Mouse (Mus musculus) midbrain, embryonic 13.5 days (tissue): ENCODE data around the gene Gm7579. TPM values are rescaled to one million over a fixed set of nuclear protein-coding genes. Genes with fewer than 3 reads are reported as not detected.
"Not testable (repeated sequence)": the region's sequence is repeated elsewhere in the genome, so short reads cannot be mapped to it uniquely, and the experiment has no call there.

ENCODE experiments used
- ATAC-seq: fragments of 200-750 bp; cut with Nextera tagmentation; 2 replicates; pipeline ENCODE4 v1.8.0; 2017; ENCODE audit warnings: mild to moderate bottlenecking, moderate TSS enrichment, moderate library complexity
- H3K27ac ChIP-seq: fragments of 300-500 bp; sonication (generic); 2 replicates; pipeline ENCODE4 v1.5.1; 2015; ENCODE audit warnings: inconsistent platforms, mild to moderate bottlenecking, moderate library complexity
- H3K27me3 ChIP-seq: fragments of 300-500 bp; sonication (generic); 2 replicates; pipeline ENCODE4 v1.6.1; 2015; ENCODE audit warnings: mild to moderate bottlenecking, inconsistent platforms
- H3K36me3 ChIP-seq: fragments of 300-500 bp; sonication (generic); 2 replicates; pipeline ENCODE4 v1.6.1; 2015; ENCODE audit warnings: mild to moderate bottlenecking, inconsistent platforms
- H3K4me1 ChIP-seq: fragments of 300-500 bp; sonication (generic); replicated peaks from 2 replicates; pipeline ENCODE4 v1.6.1; 2015; ENCODE audit warnings: inconsistent platforms
- H3K4me2 ChIP-seq: fragments of 300-500 bp; sonication (generic); replicated peaks from 2 replicates; pipeline ENCODE4 v1.6.1; 2015; ENCODE audit warnings: moderate library complexity, mild to moderate bottlenecking, inconsistent platforms
- H3K4me3 ChIP-seq: fragments of 300-500 bp; sonication (generic); replicated peaks from 2 replicates; pipeline ENCODE4 v1.5.1; 2015; ENCODE audit warnings: mild to moderate bottlenecking, inconsistent platforms
- H3K9ac ChIP-seq: fragments of 300-500 bp; sonication (generic); replicated peaks from 2 replicates; pipeline ENCODE4 v1.6.1; 2015; ENCODE audit warnings: mild to moderate bottlenecking, inconsistent platforms
- H3K9me3 ChIP-seq: fragments of 300-500 bp; sonication (generic); 2 replicates; pipeline ENCODE4 v1.6.1; 2016; ENCODE audit warnings: mild to moderate bottlenecking, inconsistent platforms
- WGBS: fragments of 180-500 bp; shearing (Covaris S2); methylation state at CpG from one replicate; pipeline ENCODE4 v1.1.7; 2015; 5-methylcytosine and 5-hydroxymethylcytosine counted together
- polyA plus RNA-seq: library from polyadenylated mRNA; unstranded; fragments of >200 nt; fragmentation: Nextera tagmentation; extraction: Ambion mirVana; gene quantifications from 2 replicates; pipeline ENCODE4 v1.2.1, GENCODE M21; 2015

Gene Gm7579
- polyA plus RNA-seq, 1 experiment from 2014 or later, result not detected

DNA sequence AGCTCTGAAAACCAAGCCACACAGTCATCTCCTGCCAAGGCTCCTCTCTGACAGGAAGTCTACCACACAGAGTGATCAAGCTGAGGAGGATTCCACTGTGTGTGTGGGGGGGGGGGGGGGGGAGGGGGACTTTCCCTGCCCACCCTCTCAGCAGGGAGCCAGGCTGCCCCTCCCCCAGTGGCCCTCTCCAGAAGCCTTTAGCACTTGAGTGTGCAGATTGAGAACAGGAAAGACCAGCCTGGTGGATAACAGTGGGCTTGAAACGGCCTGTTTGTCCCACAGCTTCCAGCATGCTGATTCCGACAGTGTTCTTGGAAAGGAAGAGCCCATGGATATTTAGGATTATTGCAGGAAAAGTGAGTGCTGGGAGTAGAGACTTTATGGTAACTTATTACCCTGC lies 12.9 kb downstream of the Gm7579 start:
- no peak overlapping the region for H3K4me3 ChIP-seq
- WGBS, result 45% methylated on average over 2 of the region's 2 CpGs
- no peak for ATAC-seq
- H3K27me3 ChIP-seq, result no peaks in the 10 kb centered on the region
- H3K9me3 ChIP-seq, result no peaks in the 10 kb centered on the region
- H3K27ac ChIP-seq, result no peak overlapping the region
- no peaks in the 10 kb centered on the region for H3K4me1 ChIP-seq
- H3K4me2 ChIP-seq, result no peak overlapping the region
- no peaks in the 10 kb centered on the region for H3K36me3 ChIP-seq
- no peak overlapping the region for H3K9ac ChIP-seq

DNA sequence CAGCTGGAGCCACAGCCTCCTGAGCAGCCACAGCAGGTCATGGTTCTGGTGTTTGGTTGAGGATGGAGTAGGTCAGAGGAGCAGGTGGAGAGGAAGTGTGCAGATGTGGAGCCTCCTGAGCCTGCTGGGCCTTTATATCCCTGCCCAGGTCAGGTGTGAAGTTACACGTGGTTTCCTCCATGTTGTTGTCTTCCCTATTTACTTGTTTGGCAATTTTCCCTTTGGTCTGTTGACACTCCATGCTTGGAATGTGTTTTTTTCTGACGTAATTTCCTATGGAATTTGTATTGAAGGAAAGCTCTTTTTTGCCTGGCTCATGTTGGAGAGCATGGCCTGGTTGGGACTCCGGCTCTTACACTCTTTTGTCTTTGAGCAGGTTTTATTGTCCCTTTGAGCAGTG lies 18.2 kb downstream of the Gm7579 start, which contains the start of gene Krtap5-5:
Gene Krtap5-5 (minus strand): TSS at position 101 of the 400 bp plus-strand sequence.
- H3K4me1 ChIP-seq, result not testable (repeated sequence)
- 55% methylated on average over 3 of the region's 3 CpGs for WGBS

DNA sequence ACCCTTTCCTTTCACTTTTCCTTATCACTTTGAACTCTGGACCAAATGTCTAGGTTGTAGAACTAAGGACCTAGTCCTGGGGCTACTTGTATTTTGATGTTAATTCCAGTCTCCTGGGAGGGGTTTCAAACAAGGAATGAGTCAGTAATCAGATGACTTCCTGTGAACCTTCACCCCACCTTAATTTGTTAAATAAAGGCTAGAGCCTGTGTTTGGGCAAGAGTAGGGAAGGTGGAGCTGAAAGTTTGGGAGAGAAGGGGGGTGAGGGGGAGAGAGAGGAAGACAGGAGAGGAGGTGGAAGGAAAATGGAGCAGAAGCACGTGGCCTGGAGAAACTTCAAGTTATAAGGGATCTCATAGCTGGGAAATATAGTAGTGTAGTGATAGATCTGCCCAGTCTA lies 19.9 kb downstream of the Gm7579 start:
- H3K4me3 ChIP-seq, result no peak overlapping the region
- ATAC-seq, result no peak
- no peaks in the 10 kb centered on the region for H3K4me1 ChIP-seq
- H3K9ac ChIP-seq, result no peak overlapping the region
- WGBS, result 41% methylated on average over 1 of the region's 1 CpGs
- no peaks in the 10 kb centered on the region for H3K36me3 ChIP-seq
- no peak overlapping the region for H3K27ac ChIP-seq
- 0 out of 2 replicates have a peak, but pooled peaks cover 9% of the 10 kb centered on the region for H3K9me3 ChIP-seq
- H3K27me3 ChIP-seq, result no peaks in the 10 kb centered on the region
- no peak overlapping the region for H3K4me2 ChIP-seq

More for the DNA sequence above, 18.2 kb downstream of the Gm7579 start, which contains the start of gene Krtap5-5:
- not testable (repeated sequence) for H3K4me3 ChIP-seq, H3K27ac ChIP-seq, H3K9me3 ChIP-seq, H3K36me3 ChIP-seq, H3K27me3 ChIP-seq, ATAC-seq, H3K9ac ChIP-seq, H3K4me2 ChIP-seq

DNA sequence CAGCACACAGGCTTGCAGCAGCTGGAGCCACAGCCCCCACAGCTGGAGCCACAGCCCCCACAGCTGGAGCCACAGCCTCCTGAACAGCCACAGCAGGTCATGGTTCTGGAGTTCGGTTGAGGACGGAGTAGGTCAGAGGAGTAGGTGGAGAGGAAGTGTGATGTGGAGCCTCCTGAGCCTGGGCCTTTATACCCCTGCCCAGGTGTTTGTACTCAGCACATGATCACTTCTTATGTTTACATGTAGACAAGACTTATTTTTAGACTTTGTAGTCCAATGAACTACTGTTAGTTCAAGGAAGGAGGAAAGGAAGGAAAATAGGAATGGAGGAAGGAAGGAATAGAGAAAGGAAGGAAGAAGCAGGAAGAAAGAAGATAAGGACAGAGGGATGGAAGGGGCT lies 29.3 kb downstream of the Gm7579 start, which contains the start of gene Gm40460:
Gene Gm40460 (minus strand): TSS at position 101 of the 400 bp plus-strand sequence.
- Histone ChIP-seq H3K27me3 (no peaks in the 10 kb centered on the region), H3K27ac (no peak within 1 kb of the TSS), H3K36me3 (no peaks in the 10 kb centered on the region), H3K9me3 (no peaks in the 10 kb centered on the region), H3K4me1 (no peaks in the 10 kb centered on the region), H3K9ac (no peak within 1 kb of the TSS), H3K4me2 (no peak within 1 kb of the TSS), H3K4me3 (no peak within 1 kb of the TSS)
- 55% methylated on average over 2 of the region's 2 CpGs for WGBS
- no peak for ATAC-seq

DNA sequence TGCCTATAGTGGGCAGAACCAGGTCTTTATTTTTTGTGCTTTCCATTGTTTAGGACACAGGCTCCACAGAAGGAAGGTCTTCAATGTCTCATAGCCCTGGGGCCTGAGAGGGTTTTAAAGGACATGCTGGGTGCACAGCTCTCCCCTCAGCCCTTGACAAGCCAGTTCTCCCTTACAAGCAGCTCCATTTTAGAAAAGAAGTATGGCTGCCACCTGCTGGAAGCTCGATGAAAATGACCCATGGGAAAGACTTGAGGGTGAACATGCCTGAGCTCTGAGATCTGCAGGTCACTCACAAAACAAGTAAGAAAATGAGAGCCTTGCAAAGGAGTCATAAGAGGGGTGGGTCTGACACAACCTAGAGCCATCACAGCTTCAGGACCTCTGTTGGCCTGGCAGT lies 38.2 kb downstream of the Gm7579 start:
- H3K36me3 ChIP-seq, result no peaks in the 10 kb centered on the region
- H3K27me3 ChIP-seq, result 0 out of 2 replicates have a peak, but pooled peaks cover 2% of the 10 kb centered on the region
- H3K4me2 ChIP-seq, result no peak overlapping the region
- no peak overlapping the region for H3K27ac ChIP-seq
- H3K4me1 ChIP-seq, result no peaks in the 10 kb centered on the region
- WGBS, result 0% methylated on average over 1 of the region's 1 CpGs
- no peak overlapping the region for H3K4me3 ChIP-seq
- H3K9me3 ChIP-seq, result no peaks in the 10 kb centered on the region
- no peak for ATAC-seq
- no peak overlapping the region for H3K9ac ChIP-seq

DNA sequence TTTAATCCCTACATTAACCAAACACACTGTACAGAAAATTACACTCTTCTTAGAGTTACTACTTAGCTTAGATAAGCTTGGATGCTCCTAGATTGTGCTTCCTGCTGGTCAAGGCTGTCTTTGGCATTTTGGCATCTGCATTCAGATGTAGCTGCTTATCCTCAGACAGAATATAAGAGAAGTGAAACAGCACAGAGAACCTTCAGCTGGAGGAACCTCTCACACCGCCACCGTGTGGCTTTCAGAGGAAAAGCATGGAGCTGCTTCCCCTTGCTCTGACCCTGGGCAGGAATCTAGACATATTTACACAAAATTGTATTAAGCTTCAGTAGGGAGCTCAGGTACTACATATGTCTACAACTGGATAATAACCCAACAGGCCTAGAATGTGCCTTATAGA lies 43.9 kb downstream of the Gm7579 start:
- 0% methylated on average over 2 of the region's 2 CpGs for WGBS
- Histone ChIP-seq H3K27me3 (0 out of 2 replicates have a peak, but pooled peaks cover 2% of the 10 kb centered on the region), H3K36me3 (no peaks in the 10 kb centered on the region), H3K9me3 (no peaks in the 10 kb centered on the region), H3K27ac (no peak overlapping the region), H3K4me1 (no peaks in the 10 kb centered on the region), H3K4me3 (no peak overlapping the region), H3K9ac (no peak overlapping the region), H3K4me2 (no peak overlapping the region)
- ATAC-seq, result 0 out of 2 replicates have a peak, but pooled peaks have one; percentile 56

DNA sequence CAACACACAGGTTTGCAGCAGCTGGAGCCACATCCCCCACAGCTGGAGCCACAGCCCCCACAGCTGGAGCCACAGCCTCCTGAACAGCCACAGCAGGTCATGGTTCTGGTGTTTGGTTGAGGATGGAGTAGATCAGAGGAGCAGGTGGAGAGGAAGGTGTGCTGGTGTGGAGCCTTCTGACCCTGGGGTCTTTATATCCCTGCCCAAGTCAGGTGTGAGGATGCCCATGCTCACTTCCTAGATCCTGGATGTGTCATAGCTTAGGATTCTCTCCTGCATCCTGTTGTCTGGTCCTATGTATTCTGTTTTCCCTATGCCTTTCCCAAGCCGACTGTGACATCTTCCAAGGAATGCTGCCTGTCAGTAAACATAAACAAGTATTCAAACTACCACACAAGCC lies 46.6 kb downstream of the Gm7579 start, which contains the start of gene Gm2431:
Gene Gm2431 (minus strand): TSS at position 101 of the 400 bp plus-strand sequence.
- not testable (repeated sequence) for H3K27ac ChIP-seq, H3K4me1 ChIP-seq, H3K27me3 ChIP-seq, H3K36me3 ChIP-seq, H3K4me3 ChIP-seq, ATAC-seq, H3K9ac ChIP-seq, H3K4me2 ChIP-seq, H3K9me3 ChIP-seq
- WGBS, result 80% methylated on average over 1 of the region's 1 CpGs

Other genes starting within 250 kb of the Gm7579 start
- 52.3 and 56.9 TPM in 2 replicates for gene Mob2, start 150.8 kb upstream of the Gm7579 start, polyA plus RNA-seq
- gene Dusp8, start 116.0 kb upstream of the Gm7579 start, polyA plus RNA-seq, result 66.0 and 69.1 TPM in 2 replicates
- 0.44 TPM in 1 of 2 replicates, not detected in the other for gene Gm45618, start 91.1 kb upstream of the Gm7579 start, polyA plus RNA-seq
- gene Gm39115, start 75.8 kb upstream of the Gm7579 start, polyA plus RNA-seq, result not detected in 2 replicates
- not detected in 2 replicates for gene Gm45337, start 67.3 kb upstream of the Gm7579 start, polyA plus RNA-seq
- gene Gm29735, start 54.7 kb upstream of the Gm7579 start, polyA plus RNA-seq, result not detected in 2 replicates
- not detected in 2 replicates for gene Gm4553, start 46.1 kb upstream of the Gm7579 start, polyA plus RNA-seq
- not detected in 2 replicates for gene Krtap5-2, start 35.9 kb upstream of the Gm7579 start, polyA plus RNA-seq
- not detected in 2 replicates for gene Gm10153, start 21.5 kb upstream of the Gm7579 start, polyA plus RNA-seq
- not detected in 2 replicates for gene Krtap5-3, start 10.5 kb upstream of the Gm7579 start, polyA plus RNA-seq
- gene Krtap5-5, start 18.1 kb downstream of the Gm7579 start, polyA plus RNA-seq, result not detected in 2 replicates
- gene Gm40460, start 29.2 kb downstream of the Gm7579 start, polyA plus RNA-seq, result not detected in 2 replicates
- not detected in 2 replicates for gene Gm2431, start 46.5 kb downstream of the Gm7579 start, polyA plus RNA-seq
- gene Gm4559, start 62.5 kb downstream of the Gm7579 start, polyA plus RNA-seq, result not detected in 2 replicates
- not detected in 2 replicates for gene Krtap5-1, start 85.3 kb downstream of the Gm7579 start, polyA plus RNA-seq
- not detected in 2 replicates for gene Krtap5-4, start 91.7 kb downstream of the Gm7579 start, polyA plus RNA-seq
- 1.9 and 2.3 TPM in 2 replicates for gene Ifitm10, start 161.9 kb downstream of the Gm7579 start, polyA plus RNA-seq
- not detected in 2 replicates for gene Gm49369, start 170.8 kb downstream of the Gm7579 start, polyA plus RNA-seq
- gene Ctsd, start 176.2 kb downstream of the Gm7579 start, polyA plus RNA-seq, result 191 and 206 TPM in 2 replicates
- not detected in 2 replicates for gene Syt8, start 223.0 kb downstream of the Gm7579 start, polyA plus RNA-seq
- gene Tnni2, start 229.9 kb downstream of the Gm7579 start, polyA plus RNA-seq, result 0.59 and 0.75 TPM in 2 replicates
- 6.5 and 6.9 TPM in 2 replicates for gene Lsp1, start 248.9 kb downstream of the Gm7579 start, polyA plus RNA-seq